Mouse (Mus musculus): ENCODE data around the gene Spock1.

- TF ChIP-seq ZNF384 (IDR thresholded peaks at IDR 0.05; ENCODE audit: low read depth, low read length) (no peak), MAFK (IDR thresholded peaks at IDR 0.05; ENCODE audit: insufficient read depth, low read depth, low read length) (no peak)
Measured at GRCm38 (mm10) chr13:57830896-57831295, 77.2 kb downstream of the Spock1 start.

Measured in ES-E14 (cell line).